Mouse (Mus musculus): ENCODE data around the gene Robo3.
A peak's percentile ranks its signal among the peaks of the same experiment; 100 is the strongest.

Robo3 gene

DNA sequence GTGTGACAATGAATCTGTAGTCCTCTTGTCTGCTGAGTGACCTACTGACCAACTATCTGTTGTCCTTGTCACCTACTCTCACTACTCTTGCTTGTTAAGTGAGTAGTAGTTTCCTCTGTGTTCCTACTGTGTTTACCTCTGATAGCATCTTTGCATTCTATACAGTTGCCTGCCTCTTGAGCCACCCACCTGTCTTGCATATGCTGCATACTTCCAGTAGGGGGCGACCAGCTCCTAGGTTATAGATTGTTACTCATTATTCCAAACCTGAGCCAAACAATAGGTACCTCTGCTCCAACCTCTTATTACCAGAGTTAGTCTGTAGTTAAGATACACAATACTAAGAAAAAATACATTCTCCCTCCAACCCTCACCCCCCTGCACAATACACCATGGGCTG is 26.7 kb downstream of the Robo3 start:
- TF ChIP-seq GATA4 (IDR thresholded peaks at IDR 0.05; ENCODE audit: insufficient replicate concordance, low read length), result no peak

DNA sequence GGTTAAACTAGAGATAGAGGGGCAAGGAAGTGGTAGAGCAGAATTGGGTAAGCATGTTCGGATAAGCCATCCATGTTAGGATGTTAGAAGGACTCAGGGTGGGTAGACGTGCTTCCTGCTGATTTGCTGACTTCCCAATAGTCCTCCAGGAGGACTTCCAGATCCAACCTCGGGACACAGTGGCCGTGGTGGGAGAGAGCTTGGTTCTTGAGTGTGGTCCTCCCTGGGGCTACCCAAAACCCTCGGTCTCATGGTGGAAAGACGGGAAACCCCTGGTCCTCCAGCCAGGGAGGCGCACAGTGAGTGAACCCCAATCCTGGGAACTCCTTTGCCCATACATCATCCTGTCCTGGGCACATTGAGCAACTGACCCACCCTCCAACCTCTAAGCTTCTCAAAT is 30.0 kb downstream of the Robo3 start:
- TF ChIP-seq GATA4 (IDR thresholded peaks at IDR 0.05; ENCODE audit: insufficient replicate concordance, low read length), result no peak

DNA sequence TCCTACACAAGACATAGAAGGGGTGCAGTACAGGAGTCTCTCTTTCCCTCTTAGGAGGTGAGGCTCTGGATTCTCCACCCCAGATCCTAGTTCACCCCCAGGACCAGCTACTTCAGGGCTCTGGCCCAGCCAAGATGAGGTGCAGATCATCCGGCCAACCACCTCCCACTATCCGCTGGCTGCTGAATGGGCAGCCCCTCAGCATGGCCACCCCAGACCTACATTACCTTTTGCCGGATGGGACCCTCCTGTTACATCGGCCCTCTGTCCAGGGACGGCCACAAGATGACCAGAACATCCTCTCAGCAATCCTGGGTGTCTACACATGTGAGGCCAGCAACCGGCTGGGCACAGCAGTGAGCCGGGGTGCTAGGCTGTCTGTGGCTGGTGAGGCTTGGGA is 30.5 kb downstream of the Robo3 start:
- TF ChIP-seq GATA4 (IDR thresholded peaks at IDR 0.05; ENCODE audit: insufficient replicate concordance, low read length), result no peak

DNA sequence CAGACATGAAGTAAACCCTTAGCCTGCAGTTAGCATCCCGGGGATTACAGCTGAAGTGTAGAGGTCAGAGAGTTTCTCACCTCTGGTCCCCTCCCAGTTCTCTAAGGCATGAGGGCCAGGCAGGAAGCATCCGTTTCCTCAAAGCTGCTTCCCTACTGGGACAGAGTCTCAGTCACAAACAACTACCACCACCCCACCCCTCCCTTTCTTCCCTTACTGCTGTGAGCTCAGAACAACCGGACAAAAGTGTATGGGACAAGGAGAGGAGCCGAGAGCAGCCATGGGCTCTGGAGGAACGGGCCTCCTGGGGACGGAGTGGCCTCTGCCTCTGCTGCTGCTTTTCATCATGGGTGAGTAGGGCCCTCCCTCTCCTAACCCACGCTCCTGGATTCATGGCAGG is 31.2 kb downstream of the Robo3 start, which contains the start of gene Robo4:
Gene Robo4 (plus strand): TSS at position 96 of the 400 bp plus-strand sequence.
- TF ChIP-seq GATA4 (IDR thresholded peaks at IDR 0.05; ENCODE audit: insufficient replicate concordance, low read length), result no peak

DNA sequence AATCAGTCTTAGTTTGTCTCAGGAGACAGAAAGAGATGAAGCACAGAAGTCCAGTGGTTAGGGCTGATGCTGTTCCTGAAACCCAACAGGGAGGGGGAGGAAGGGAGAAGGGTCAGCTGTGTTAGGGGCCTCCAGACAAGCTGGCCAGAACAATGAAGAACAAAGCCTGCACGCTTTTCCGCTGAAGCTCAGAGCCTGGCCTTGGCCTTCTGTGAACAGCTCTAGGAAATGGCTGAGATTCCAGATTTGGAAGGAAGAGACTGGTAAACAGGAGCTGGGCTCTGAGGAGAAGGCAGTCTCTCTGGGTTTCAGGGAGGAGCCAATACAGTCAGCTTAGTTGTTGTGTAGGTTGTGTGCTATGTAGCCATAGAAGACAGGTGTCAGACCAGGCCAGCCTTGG is 32.5 kb downstream of the Robo3 start:
- TF ChIP-seq GATA4 (IDR thresholded peaks at IDR 0.05; ENCODE audit: insufficient replicate concordance, low read length), result peak; percentile 87

DNA sequence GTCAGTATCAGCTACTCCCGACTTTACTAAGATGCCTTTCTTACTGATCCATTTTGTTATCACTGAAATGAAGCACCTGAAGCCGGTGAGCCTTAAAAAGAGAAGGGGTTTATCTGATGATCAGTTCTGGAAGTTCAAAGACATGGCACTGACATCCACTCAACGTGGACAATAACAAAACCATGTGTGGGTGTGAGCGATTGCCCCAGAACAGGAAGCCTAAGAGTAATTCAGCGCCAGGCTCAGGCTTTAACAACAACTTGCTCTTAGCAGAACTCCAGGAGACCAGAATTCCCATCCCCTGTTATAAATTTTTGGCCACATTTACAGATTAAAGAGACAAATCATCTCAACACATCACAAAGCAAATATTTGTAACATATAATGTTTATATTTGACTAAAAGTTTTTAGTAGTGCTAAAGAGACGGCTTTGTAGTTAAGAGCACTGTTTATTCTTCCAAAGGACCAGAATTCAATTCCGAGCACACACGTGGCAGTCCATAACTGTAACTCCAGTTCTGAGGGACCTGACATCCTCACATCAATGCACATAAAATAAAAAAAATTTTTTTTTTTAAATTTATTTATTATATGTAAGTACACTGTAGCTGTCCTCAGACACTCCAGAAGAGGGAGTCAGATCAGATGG is 39.4 kb downstream of the Robo3 start:
- no peak for TF ChIP-seq GATA4 (IDR thresholded peaks at IDR 0.05; ENCODE audit: insufficient replicate concordance, low read length)

DNA sequence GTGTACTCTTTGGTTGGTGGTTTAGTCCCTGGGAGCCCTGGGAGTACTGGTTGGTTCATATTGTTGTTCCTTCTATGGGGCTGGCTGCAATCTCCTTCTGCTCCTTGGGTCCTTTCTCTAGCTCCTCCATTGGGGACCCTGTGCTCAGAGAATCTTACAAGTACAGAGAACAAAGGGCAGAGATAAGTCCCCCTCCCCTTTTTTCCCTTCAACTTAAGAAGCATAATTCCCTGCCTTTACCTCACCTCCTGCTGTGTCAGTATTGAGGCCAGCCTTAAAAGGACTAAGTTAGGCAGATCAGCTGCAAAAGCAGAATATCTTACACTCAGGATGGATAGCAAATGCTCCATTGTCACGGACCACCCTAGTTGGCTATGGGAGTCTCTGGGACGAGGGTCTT is 41.0 kb downstream of the Robo3 start:
- TF ChIP-seq GATA4 (IDR thresholded peaks at IDR 0.05; ENCODE audit: insufficient replicate concordance, low read length), result no peak

DNA sequence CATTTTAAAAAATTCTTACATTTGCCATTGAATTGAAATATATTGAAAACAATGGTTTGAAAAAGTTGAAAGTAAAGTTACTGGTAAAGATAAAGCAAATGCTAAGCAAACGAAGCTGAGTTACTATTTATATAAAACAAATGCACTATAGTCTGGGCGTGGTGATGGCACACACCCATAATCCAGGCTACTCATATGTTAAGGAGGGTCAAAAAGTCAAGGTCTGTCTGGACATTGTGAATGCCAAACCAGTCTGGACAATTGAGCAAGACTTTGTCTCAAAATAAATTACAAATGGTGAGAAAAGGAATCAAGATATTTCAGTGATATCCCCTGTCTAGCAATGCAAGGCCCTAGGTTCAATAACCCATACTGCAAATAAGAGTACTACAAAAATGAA is 42.2 kb downstream of the Robo3 start:
- no peak for TF ChIP-seq GATA4 (IDR thresholded peaks at IDR 0.05; ENCODE audit: insufficient replicate concordance, low read length)

DNA sequence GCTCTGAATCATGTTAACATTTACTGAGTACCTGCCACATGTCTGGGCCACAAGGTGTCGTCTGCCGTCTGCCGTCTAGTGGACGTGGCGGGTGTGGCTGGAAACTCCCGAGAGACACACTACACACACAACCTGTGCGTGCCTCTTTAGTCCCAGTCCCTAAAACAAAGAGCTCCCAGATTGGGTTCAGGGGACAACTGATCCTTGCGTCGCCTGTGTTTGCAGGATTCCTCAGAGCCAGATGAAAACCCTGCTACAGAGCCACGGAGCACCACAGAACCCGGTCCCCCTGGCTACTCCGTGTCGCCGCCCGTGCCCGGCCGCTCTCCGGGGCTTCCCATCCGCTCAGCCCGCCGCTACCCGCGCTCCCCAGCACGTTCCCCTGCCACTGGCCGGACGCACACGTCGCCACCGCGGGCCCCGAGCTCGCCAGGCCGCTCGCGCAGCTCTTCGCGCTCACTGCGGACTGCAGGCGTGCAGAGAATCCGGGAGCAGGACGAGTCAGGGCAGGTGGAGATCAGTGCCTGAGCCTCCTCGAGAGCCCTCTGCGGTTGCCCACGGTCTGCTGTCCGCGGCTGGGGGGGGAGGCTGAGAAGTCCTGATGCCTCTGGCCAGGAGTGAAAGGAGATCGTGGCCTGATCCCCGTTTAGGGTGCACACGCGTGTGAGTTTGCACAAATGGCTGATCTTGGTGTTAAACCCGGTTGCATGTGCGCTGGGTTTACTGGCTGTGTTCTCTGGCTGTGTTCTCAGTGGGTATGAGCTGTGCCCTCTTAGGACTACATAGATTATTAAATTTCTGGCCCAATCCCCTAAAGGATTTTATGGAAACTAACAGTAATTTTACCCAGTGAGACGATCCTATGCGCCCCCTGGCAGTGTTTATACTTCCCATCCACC is 48.5 kb downstream of the Robo3 start:
- TF ChIP-seq GATA4 (IDR thresholded peaks at IDR 0.05; ENCODE audit: insufficient replicate concordance, low read length), result no peak

DNA sequence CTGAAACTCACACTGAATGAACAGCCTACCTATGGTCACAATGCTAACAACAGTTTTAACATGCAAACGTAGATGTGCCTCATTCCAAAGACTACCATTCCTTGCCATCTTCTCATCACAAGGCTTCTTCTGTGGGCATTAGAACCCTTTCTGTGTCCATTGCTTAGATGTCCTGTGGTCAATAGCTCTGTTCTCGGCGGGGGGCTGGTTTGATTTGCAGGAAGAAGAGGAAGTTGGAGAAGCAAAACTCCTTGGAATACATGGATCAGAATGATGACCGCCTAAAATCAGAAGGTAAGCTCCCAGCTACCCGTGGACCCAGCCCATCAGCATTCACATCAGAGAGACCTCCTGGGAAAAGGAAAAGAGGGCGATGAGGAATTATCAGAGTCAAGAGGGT is 49.9 kb downstream of the Robo3 start:
- no peak for TF ChIP-seq GATA4 (IDR thresholded peaks at IDR 0.05; ENCODE audit: insufficient replicate concordance, low read length)

DNA sequence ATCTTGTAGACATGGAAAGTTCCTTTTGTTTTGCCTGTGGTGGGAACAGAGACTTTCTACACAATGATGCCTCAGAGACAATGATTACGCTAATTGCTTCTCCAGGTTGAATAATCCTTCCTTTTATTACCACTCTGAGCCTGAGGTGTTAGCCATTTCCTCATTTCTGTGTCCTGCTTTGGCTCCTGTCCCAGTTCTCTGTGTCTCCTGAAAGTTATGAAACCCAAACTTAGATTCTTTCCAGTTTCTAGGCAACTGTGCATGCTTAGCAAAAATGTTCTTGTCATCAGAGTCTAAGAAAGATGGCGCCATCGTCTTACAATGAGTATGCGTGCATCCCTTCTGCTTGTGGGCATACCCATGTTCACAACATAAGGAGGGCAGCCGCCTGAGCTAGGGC is 57.3 kb downstream of the Robo3 start:
- no peak for TF ChIP-seq GATA4 (IDR thresholded peaks at IDR 0.05; ENCODE audit: insufficient replicate concordance, low read length)

DNA sequence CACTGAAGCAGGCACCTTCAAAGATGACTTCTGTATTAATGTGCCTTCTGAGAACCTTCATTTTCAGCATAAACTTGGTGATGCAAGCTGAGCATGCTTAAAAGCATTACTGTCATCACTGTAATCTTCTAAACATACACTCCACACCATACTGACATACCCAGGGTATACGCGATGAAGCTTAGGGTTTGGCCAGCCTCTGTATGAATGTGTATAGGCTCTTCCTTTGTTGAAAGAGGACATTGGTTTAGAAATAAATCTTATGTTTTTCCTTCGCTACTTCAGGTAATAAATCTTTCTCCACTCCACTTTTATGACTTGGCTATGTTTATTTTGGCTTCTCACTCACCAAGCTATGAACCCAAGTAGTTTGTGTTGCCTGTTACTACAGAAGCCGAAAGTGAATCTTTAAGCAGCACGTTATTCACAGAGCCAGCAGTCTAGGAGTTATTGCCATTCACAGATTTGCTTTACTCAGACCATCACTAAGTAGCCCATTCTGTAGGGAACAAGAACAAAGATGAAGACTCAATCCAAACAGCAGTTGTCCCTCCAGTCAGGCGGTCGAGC is 61.7 kb downstream of the Robo3 start:
- no peak for TF ChIP-seq GATA4 (IDR thresholded peaks at IDR 0.05; ENCODE audit: insufficient replicate concordance, low read length)

DNA sequence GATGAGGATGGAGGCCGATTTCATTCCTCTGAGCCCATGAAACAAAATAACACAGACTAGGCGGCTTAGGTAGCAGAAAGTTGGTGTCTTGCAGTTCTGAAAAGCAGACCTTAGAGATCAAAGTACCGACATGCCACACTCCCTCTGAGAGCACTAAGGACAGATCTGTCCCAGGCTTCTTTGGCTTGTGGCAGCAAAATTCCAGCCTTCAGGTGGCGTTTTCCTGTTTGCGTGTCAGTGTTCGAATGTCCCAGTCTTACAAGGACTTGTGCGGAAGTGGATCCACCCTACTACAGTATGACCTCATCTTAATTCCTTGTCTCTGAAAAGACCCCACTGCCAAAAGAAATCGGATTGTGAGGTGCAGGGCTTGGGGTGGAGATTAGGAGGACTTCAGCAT is 64.2 kb downstream of the Robo3 start:
- no peak for TF ChIP-seq GATA4 (IDR thresholded peaks at IDR 0.05; ENCODE audit: insufficient replicate concordance, low read length)

DNA sequence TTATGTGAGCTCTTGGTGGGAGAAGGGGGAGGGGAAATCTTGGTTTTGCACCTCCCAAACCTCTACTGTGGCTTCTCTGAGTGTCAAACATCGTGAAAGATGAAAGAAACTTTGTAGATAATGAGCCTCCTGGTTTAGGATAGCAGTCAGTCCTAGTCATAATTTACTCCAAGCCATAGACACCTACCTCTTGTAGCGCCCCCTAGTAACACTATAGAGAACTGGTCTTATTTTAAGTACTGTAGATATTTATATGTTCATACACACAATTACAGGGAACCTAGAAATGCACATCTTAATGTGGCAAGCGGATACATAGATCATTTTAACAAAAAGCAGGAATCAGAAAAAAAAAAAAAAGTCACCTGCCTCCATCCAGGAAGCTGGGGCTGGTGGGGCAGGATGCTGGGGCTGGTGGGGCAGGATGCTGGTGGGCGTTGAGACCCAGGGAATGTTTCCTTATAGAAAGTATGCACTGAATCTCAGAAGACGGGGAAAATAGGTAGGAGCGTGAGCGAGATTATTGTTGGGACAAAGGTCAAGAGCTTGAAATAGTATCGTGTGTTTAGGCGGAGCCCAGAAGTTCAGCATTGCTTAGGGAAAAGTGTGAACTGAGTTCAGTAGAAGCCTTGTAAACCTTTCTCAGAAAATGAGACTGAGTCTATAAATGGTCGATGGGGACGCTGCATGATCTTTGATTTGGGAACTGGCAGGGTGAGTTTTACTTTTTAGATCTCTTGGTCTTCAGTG is 64.8 kb downstream of the Robo3 start:
- no peak for TF ChIP-seq GATA4 (IDR thresholded peaks at IDR 0.05; ENCODE audit: insufficient replicate concordance, low read length)

DNA sequence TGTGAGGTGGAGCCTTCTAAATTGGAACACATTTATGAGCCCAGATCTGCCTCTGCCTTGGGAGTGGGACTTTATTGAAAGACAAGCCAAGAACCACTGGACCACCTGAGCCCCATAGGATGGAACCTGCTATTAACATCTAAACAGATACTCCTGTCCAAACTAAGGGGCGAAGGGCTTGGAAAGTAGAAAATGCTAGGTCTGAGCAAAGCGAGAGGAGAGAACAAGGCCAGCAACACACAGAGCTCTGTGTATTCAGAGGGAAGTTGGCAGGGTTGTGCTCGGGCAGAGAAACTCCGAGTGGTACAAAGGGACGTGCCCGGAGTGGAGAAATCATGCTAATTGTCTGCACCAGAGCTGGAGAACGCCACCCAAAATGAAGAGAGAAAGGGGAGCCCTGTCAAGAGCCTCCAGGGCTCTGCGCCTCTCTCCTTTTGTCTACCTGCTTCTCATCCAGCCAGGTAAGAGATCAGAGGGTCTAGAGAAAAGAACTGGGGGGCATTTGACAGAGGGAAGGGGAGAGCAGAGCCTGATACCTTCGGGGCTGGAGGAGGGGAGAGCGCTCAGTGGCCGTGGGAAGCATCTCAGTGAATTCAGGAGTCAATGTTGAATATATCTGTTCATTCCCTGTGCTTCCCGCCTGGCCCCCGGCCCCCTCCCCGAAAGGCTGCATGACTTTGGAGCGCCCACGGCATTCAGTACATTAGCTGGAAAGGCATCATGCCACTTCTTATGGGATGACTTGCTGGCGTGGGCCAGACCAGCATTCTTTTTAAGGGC is 65.6 kb downstream of the Robo3 start, which contains the start of gene Hepacam:
Gene Hepacam (plus strand): TSS at position 51 of the 780 bp plus-strand sequence.
- no peak for TF ChIP-seq GATA4 (IDR thresholded peaks at IDR 0.05; ENCODE audit: insufficient replicate concordance, low read length)
